Mouse (Mus musculus) lung, postnatal 36 days (tissue): ENCODE results near the gene Ube2d2b.

Experiments used
- DNase-seq: peaks from one replicate; pipeline ENCODE4 v3.0.0; 2022; ENCODE audit warnings: mixed read lengths

Ube2d2b gene

GRCm38 (mm10) chr5:107829998-107830560 lies at the start of gene Ube2d2b:
Gene Ube2d2b (plus strand): TSS chr5:107830099.
- DNase-seq, result no peak

GRCm38 (mm10) chr5:107782360-107782759 lies 47.5 kb upstream of the Ube2d2b start:
- DNase-seq, result no peak

- DNase-seq, result no peak
These were observed 42.0 kb upstream of the Ube2d2b start for GRCm38 (mm10) chr5:107787682-107788443.

- peak; percentile 45 for DNase-seq
These were observed 40.4 kb upstream of the Ube2d2b start for GRCm38 (mm10) chr5:107789492-107789891.

GRCm38 (mm10) chr5:107791966-107792365 lies 37.9 kb upstream of the Ube2d2b start:
- no peak for DNase-seq

- no peak for DNase-seq
These were observed 37.4 kb upstream of the Ube2d2b start for GRCm38 (mm10) chr5:107792516-107792915.

- DNase-seq, result peak; percentile 73
These were observed 36.6 kb upstream of the Ube2d2b start for GRCm38 (mm10) chr5:107793258-107793657.

- DNase-seq, result peak; percentile 29
These were observed 36.0 kb upstream of the Ube2d2b start for GRCm38 (mm10) chr5:107793927-107794326.

- no peak for DNase-seq
These were observed 31.6 kb upstream of the Ube2d2b start for GRCm38 (mm10) chr5:107798290-107798689.

- DNase-seq, result no peak
These were observed 28.7 kb upstream of the Ube2d2b start for GRCm38 (mm10) chr5:107801234-107801633.

GRCm38 (mm10) chr5:107802621-107803020 lies 27.3 kb upstream of the Ube2d2b start:
- no peak for DNase-seq

- DNase-seq, result peak; percentile 32
These were observed 22.4 kb upstream of the Ube2d2b start for GRCm38 (mm10) chr5:107807496-107807895.

GRCm38 (mm10) chr5:107814651-107815050 lies 15.2 kb upstream of the Ube2d2b start:
- no peak for DNase-seq

GRCm38 (mm10) chr5:107822521-107822920 lies 7.4 kb upstream of the Ube2d2b start:
- DNase-seq, result no peak

- DNase-seq, result no peak
These were observed 1.5 kb downstream of the Ube2d2b start for GRCm38 (mm10) chr5:107831351-107831750.

GRCm38 (mm10) chr5:107834287-107834686 lies 4.4 kb downstream of the Ube2d2b start:
- DNase-seq, result no peak

- DNase-seq, result peak; percentile 21
These were observed 9.2 kb downstream of the Ube2d2b start for GRCm38 (mm10) chr5:107838891-107839644.

GRCm38 (mm10) chr5:107840549-107841238 lies 10.8 kb downstream of the Ube2d2b start:
- DNase-seq, result no peak

- DNase-seq, result no peak
These were observed 17.4 kb downstream of the Ube2d2b start for GRCm38 (mm10) chr5:107847349-107847748.

GRCm38 (mm10) chr5:107847817-107848216 lies 17.9 kb downstream of the Ube2d2b start:
- DNase-seq, result no peak

GRCm38 (mm10) chr5:107848964-107849363 lies 19.1 kb downstream of the Ube2d2b start:
- no peak for DNase-seq

GRCm38 (mm10) chr5:107853807-107854206 lies 23.9 kb downstream of the Ube2d2b start:
- DNase-seq, result peak; percentile 61

- no peak for DNase-seq
These were observed 24.7 kb downstream of the Ube2d2b start for GRCm38 (mm10) chr5:107854556-107854955.
